Mouse (Mus musculus): ENCODE results near the gene Aldh4a1.

Aldh4a1 gene

DNA sequence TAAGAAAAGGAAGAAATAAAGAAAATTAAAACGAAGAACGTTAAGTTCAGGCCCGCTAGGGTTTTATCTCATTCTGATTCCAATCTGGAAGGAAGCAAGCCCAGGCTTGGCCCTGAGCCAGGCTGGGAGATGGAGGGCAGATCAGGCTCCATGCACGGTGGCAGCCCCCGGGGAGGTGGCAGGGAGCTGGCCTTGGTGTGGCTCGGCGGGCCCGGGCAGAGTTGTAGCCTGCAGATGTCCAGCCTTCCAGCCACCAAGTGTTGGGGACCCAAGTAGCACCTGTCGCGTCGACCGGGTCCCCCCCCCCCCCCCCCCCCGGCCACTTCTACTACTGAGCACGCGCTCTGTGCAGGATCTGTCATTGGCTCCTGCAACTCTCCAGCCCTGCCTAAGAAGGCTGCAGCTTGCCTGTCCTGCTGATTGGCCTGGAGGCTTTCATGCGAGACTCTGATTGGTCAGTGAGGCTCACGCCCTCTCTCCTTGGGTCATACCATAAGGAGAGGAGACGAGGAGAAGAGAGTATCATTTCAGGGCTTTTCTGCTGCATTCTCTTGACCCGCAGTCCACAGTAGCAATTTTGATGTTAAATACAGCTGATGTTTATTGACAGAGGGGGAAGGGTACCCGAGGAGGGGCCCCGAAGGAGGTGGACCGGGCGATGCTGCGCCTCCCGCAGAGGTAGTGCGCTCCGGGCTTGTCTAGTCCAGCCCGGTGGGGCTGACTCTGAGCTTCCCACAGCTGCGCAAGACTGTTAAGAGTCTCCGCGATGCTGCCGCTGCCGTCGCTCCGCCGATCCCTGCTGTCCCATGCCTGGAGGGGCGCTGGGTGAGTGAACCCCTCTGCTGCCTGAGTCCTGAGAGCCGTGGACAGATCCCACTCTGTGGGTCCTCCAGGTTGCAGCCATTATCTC is at the start of gene Aldh4a1:
Gene Aldh4a1 (plus strand): TSS at position 494 of the 910 bp plus-strand sequence.
- peak; percentile 99 for DNase-seq (ENCODE audit: low read depth, low spot score)

GRCm38 (mm10) chr4:139572928-139573512 is 49.6 kb upstream of the Aldh4a1 start:
- DNase-seq (ENCODE audit: low read depth, low spot score), result no peak

- DNase-seq (ENCODE audit: low read depth, low spot score), result peak; percentile 99
Observed at GRCm38 (mm10) chr4:139574156-139574798, 48.4 kb upstream of the Aldh4a1 start.

DNA sequence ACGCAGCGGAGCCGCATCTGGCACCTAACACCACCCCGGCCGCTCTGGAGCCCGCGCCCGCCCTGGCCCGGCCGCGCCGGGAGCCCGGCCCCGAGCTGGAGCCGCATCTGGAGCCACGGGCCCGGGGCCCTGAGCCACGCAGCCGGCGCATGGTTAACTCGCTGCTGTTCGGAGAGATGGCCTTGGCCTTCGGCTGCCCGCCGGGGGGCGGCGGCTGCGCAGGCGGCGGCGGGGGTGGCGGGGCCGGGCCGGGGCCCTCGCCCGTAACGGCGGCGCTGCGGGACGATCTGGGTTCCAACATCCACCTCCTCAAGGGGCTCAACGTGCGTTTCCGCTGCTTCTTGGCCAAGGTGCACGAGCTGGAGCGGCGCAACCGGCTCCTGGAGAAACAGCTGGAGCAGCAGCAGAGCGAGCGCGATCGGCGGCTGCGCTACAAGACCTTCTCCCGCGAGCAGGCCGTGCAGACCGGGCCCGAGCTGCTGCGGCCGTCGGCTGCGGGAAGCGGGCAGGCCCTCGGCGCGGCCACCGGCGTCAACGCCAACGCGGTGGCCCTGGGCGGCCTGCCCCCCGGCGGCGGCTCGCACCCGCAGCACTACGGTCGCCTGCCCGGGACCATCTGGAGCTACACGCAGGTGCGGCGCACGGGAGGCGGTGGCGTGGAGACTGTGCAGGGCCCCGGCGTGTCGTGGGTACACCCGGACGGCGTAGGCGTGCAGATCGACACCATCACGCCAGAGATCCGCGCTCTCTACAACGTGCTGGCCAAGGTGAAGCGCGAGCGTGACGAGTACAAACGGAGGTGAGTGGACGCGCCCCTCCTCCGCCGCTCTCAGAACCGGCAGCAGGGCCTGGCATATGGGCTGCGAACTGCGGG is 47.6 kb upstream of the Aldh4a1 start:
- DNase-seq (ENCODE audit: low read depth, low spot score), result no peak

GRCm38 (mm10) chr4:139575673-139576003 is 47.0 kb upstream of the Aldh4a1 start:
- DNase-seq (ENCODE audit: low read depth, low spot score), result no peak

GRCm38 (mm10) chr4:139576251-139576880 is 46.3 kb upstream of the Aldh4a1 start:
- no peak for DNase-seq (ENCODE audit: low read depth, low spot score)

- no peak for DNase-seq (ENCODE audit: low read depth, low spot score)
Observed at GRCm38 (mm10) chr4:139577006-139577405, 45.7 kb upstream of the Aldh4a1 start.

DNA sequence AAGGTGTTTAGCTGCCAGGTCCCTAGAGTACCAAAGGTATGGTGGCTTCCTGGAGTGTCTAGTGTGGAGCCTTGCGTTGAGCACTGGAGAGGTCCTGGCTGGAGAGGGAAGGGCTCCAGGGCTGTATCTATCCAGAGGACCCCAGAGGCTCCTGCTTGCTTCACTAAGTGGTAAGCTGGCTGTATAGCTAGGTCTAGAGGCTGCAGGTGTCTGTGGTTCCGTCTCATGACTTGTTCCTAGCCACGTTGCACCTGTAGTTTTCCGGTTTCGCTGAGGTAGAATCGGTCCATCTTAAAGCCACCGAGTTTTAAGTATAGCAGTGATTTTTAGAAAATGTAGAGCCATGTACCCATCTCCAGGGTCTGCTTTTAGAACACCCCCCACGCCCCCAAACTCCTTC is 44.3 kb upstream of the Aldh4a1 start:
- DNase-seq (ENCODE audit: low read depth, low spot score), result no peak

- no peak for DNase-seq (ENCODE audit: low read depth, low spot score)
Observed at GRCm38 (mm10) chr4:139579003-139579402, 43.7 kb upstream of the Aldh4a1 start.

DNA sequence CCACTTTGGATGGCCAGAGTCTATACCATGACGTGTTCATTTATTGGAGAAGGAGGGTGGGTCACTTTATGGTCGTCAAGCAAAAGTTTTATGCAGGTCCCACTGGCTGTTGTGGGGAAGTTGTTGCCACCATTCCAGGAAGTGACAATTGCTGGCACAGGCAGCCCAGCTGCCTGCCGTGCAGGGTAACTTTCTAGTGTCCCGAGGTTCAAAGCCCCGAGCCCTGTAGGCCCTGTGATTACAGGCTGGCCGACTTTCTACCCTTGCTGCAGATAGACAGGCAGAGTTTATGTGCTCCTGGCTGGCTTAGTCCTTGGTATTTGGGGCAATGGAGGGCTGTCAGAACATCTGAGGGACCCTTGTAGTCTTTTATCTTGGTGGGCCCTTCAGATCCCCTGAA is 43.2 kb upstream of the Aldh4a1 start:
- DNase-seq (ENCODE audit: low read depth, low spot score), result no peak

GRCm38 (mm10) chr4:139580663-139581336 is 41.9 kb upstream of the Aldh4a1 start:
- DNase-seq (ENCODE audit: low read depth, low spot score), result no peak

- no peak for DNase-seq (ENCODE audit: low read depth, low spot score)
Observed at GRCm38 (mm10) chr4:139581427-139582051, 41.1 kb upstream of the Aldh4a1 start.

GRCm38 (mm10) chr4:139582346-139582745 is 40.3 kb upstream of the Aldh4a1 start:
- DNase-seq (ENCODE audit: low read depth, low spot score), result no peak

GRCm38 (mm10) chr4:139582903-139583302 is 39.8 kb upstream of the Aldh4a1 start:
- no peak for DNase-seq (ENCODE audit: low read depth, low spot score)

GRCm38 (mm10) chr4:139583629-139584245 is 38.9 kb upstream of the Aldh4a1 start:
- DNase-seq (ENCODE audit: low read depth, low spot score), result no peak

GRCm38 (mm10) chr4:139584704-139585103 is 38.0 kb upstream of the Aldh4a1 start:
- DNase-seq (ENCODE audit: low read depth, low spot score), result no peak

DNA sequence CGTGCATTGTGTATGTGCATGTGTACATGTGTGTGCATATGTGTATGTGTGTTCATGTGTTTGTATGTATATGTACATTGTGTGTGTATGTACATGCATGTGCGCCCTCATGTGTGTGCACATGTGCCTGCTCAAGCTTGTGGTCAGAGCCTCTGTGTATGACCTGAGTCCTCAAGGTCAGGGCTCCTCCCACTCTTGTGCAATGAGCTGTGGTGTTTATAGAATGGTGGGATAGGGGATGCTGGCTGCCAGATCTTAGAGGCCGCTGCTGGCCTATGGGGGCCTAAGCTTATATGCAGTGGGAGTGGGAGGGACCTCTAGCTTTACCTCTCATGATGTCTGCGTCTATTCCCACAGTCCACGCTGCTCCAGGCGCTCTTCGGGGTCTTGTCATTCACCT is 37.0 kb upstream of the Aldh4a1 start:
- no peak for DNase-seq (ENCODE audit: low read depth, low spot score)

DNA sequence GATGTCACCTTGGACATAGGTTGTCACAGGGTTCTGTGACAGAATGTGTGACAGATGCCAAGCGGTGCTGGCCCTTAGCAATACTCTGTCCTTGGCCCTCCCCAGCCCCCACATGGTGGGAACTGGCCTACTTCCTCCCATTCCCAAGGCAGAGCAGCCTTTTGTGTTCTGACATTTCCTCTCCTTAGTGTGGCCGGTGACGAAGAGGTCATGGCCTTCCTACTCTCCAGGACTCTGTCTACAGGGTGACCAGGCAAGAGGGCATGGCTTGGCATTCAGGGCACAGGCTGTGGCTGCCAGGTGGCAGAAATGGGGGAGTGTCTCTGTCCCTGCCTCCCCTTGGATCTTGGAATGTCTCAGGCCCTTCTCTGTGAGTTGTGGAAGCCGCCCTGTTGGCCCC is 35.3 kb upstream of the Aldh4a1 start:
- DNase-seq (ENCODE audit: low read depth, low spot score), result no peak

- no peak for DNase-seq (ENCODE audit: low read depth, low spot score)
Observed at GRCm38 (mm10) chr4:139587773-139588172, 34.9 kb upstream of the Aldh4a1 start.

Measured in telencephalon, adult 2 months (tissue).